Mouse (Mus musculus) forebrain, embryonic 13.5 days (tissue): ENCODE measurements around the gene Pdilt. TPM values are rescaled to one million over a fixed set of nuclear protein-coding genes. Genes with fewer than 3 reads are reported as not detected.

ENCODE experiments used
- ATAC-seq: fragments of 200-750 bp; cut with Nextera tagmentation; 2 replicates; pipeline ENCODE4 v1.8.0; 2017
- H3K27ac ChIP-seq: fragments of 300-500 bp; sonication (generic); 2 replicates; pipeline ENCODE4 v1.5.1; 2015; ENCODE audit warnings: inconsistent platforms, mild to moderate bottlenecking, moderate library complexity
- H3K27me3 ChIP-seq: fragments of 300-500 bp; sonication (generic); 2 replicates; pipeline ENCODE4 v1.6.1; 2015; ENCODE audit warnings: mild to moderate bottlenecking, inconsistent platforms
- H3K36me3 ChIP-seq: fragments of 300-500 bp; sonication (generic); 2 replicates; pipeline ENCODE4 v1.6.1; 2015; ENCODE audit warnings: mild to moderate bottlenecking, inconsistent platforms; ENCODE audit not compliant: poor library complexity, severe bottlenecking
- H3K4me1 ChIP-seq: fragments of 300-500 bp; sonication (generic); 2 replicates; pipeline ENCODE4 v1.6.1; 2015; ENCODE audit warnings: inconsistent platforms
- H3K4me2 ChIP-seq: fragments of 300-500 bp; sonication (generic); 2 replicates; pipeline ENCODE4 v1.6.1; 2015; ENCODE audit warnings: inconsistent platforms, mild to moderate bottlenecking, moderate library complexity
- H3K4me3 ChIP-seq: fragments of 300-500 bp; sonication (generic); 2 replicates; pipeline ENCODE4 v1.5.1; 2015; ENCODE audit warnings: mild to moderate bottlenecking, inconsistent platforms
- H3K9ac ChIP-seq: fragments of 300-500 bp; sonication (generic); 2 replicates; pipeline ENCODE4 v1.6.1; 2015; ENCODE audit warnings: mild to moderate bottlenecking, inconsistent platforms
- H3K9me3 ChIP-seq: fragments of 300-500 bp; sonication (generic); replicated peaks from 2 replicates; pipeline ENCODE4 v1.6.1; 2016; ENCODE audit warnings: inconsistent platforms
- WGBS: fragments of 180-500 bp; shearing (Covaris S2); methylation state at CpG from one replicate; pipeline ENCODE4 v1.1.7; 2015; 5-methylcytosine and 5-hydroxymethylcytosine counted together
- polyA plus RNA-seq: library from polyadenylated mRNA; unstranded; fragments of >200 nt; fragmentation: Nextera tagmentation; extraction: Ambion mirVana; gene quantifications from 2 replicates; pipeline ENCODE4 v1.2.1, GENCODE M21; 2015

Pdilt gene
- polyA plus RNA-seq, 1 experiment from 2014 or later = not detected

DNA sequence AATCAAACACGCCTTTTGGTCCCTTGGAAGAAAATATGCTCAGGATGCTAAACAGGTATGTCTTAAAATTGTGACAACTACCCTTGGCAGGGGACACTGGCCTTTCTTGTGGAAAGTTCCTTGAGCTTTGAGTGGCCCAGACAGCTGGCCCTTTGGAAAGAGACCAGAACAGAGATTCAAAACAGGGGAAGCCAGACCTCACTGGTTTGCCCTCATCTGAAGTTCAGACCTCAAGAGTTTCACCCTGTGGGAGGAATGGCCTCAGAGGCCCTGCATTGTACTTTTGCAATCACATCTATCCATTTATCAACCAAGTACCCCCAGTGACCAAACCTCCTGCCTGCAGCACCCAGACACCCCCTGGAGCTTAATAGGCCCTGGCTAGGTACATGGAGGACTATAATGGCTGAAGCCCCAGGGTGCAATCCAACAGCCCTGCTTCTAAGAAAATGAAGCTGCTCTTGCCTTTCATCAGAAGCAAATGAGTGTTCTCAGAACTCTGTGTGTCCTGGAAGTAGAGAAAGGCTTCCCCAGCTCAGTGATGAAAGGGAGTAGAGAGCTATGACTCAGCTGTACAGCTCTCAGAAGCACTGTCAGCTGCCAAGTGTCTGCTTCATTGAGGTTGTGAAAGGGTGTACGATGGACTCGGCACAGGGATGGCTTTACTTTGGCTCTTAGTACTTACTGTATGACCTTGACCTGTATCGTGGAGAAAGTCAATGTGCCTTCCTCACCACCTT is 33.1 kb downstream of the Pdilt start:
- H3K27ac ChIP-seq = no peak overlapping the region
- no peaks in the 10 kb centered on the region for H3K27me3 ChIP-seq
- WGBS = 90% methylated on average over 4 of the region's 4 CpGs
- no peaks in the 10 kb centered on the region for H3K9me3 ChIP-seq
- H3K4me3 ChIP-seq = no peak overlapping the region
- H3K9ac ChIP-seq = no peak overlapping the region
- no peak overlapping the region for H3K4me2 ChIP-seq
- no peak for ATAC-seq
- no peaks in the 10 kb centered on the region for H3K36me3 ChIP-seq
- no peaks in the 10 kb centered on the region for H3K4me1 ChIP-seq

DNA sequence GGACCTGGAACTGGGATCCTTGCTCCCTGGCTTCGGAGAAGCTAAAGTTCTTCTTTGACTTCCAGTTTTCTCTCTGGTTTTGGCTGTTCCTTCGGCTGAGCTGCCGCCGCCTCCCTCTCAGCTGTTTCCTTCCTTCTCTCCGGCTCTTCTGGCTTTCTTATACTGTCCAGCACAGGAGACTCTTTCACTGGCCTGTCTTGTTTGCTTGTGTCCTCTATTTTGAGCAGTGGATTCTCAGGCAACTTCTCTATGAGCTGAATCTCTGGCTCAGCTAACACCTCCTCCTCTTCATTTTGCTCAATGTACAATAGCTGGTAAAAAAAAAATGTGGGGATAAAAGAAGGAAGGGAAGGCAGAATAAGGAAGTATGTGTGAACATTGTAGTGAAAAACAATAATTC is 36.6 kb downstream of the Pdilt start:
- Histone ChIP-seq H3K9ac (no peak overlapping the region), H3K27ac (no peak overlapping the region), H3K27me3 (no peaks in the 10 kb centered on the region), H3K4me1 (no peaks in the 10 kb centered on the region), H3K36me3 (no peaks in the 10 kb centered on the region), H3K9me3 (no peaks in the 10 kb centered on the region), H3K4me3 (no peak overlapping the region), H3K4me2 (no peak overlapping the region)
- ATAC-seq = no peak
- WGBS = 93% methylated on average over 5 of the region's 5 CpGs

DNA sequence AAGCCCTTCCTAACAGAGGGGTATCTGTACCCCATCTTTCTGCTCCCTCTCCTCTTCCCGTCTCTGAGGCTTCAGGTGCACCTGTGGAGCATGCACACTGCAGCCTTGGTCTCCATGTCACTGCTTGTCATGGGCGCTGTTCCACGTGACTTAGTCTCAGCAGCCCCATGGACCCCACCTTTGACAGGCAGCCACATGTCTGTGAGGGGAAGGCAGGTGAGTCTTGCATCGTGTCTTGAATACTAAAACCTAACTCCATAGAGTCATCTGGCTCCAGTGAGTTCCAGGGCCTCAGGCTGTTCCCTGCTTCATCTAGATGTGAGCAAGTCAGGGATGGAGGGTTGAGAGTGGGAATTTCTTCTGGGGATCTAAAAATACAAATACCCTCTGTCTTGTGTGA is 39.1 kb downstream of the Pdilt start:
- WGBS = 91% methylated on average over 4 of the region's 4 CpGs
- no peak for ATAC-seq
- Histone ChIP-seq H3K4me1 (no peaks in the 10 kb centered on the region), H3K36me3 (no peaks in the 10 kb centered on the region), H3K27ac (no peak overlapping the region), H3K9me3 (no peaks in the 10 kb centered on the region), H3K4me3 (no peak overlapping the region), H3K9ac (no peak overlapping the region), H3K27me3 (no peaks in the 10 kb centered on the region), H3K4me2 (no peak overlapping the region)

DNA sequence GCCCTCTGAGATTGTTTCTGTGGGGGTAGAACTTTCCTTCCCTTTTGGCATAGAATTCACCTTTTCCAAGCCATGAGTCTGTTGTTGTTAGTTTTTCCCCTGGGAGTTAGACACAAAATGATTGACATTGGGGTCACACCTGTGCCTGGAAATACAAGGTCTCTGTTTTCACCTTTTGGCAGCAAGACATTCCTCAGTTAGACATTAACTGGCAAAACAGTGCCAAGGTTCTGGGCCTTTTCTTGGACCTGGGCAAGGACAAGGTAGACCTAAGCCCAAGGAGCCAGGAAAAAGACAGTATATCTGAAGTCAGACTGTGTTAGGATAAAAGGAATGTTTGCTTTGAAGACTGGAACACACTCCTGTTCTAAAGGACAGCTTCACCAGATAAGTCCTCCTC is 44.0 kb downstream of the Pdilt start, which contains the start of gene Umod:
Gene Umod (minus strand): TSS at position 27 of the 400 bp plus-strand sequence.
- no peak for ATAC-seq
- H3K9ac ChIP-seq = no peak within 1 kb of the TSS
- no peaks in the 10 kb centered on the region for H3K9me3 ChIP-seq
- no peaks in the 10 kb centered on the region for H3K36me3 ChIP-seq
- no peak within 1 kb of the TSS for H3K27ac ChIP-seq
- H3K4me3 ChIP-seq = no peak within 1 kb of the TSS
- no peak within 1 kb of the TSS for H3K4me2 ChIP-seq
- no peaks in the 10 kb centered on the region for H3K4me1 ChIP-seq
- no peaks in the 10 kb centered on the region for H3K27me3 ChIP-seq

DNA sequence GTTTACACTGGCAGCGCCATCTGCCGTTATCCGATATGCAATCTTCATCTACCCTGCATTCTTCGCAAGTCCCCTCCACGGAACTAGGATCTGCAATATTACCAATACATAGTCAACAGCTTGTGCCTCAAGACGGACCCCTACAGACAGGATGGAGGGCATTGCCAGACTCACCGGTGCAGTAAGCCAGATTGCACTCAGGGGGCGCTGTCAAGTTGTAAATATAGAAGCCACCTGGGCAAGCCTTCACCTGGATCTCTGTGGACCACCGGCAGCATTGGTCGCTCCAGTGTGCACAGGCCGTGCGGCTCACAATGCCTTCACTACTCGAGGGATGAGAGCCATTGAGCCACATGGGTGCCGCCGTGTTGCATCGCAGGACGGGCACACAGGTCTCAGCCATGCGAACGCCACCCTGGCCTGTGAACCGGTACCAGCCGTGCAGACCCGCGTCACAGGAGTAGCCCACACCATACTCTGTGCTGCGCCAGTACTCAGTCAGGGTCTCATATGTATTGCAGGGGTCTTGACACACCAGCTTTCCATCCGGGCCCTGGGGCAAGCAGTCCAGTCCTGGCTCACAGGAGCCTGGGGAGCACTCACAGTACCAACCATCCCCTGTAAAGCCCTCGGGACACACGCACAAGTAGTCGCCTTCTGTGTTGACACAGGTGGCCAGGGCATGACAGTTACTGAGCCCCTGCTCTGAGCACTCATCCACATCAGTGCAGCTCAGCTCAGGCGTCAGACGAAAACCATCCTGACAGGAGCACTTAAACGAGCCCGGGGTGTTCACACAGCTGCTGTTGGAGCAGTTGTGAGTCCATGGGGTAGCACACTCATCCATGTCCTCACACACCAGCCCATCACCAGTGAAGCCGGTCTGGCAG is 46.5 kb downstream of the Pdilt start:
- no peak for ATAC-seq
- no peaks in the 10 kb centered on the region for H3K27me3 ChIP-seq
- WGBS = 80% methylated on average over 33 of the region's 33 CpGs

DNA sequence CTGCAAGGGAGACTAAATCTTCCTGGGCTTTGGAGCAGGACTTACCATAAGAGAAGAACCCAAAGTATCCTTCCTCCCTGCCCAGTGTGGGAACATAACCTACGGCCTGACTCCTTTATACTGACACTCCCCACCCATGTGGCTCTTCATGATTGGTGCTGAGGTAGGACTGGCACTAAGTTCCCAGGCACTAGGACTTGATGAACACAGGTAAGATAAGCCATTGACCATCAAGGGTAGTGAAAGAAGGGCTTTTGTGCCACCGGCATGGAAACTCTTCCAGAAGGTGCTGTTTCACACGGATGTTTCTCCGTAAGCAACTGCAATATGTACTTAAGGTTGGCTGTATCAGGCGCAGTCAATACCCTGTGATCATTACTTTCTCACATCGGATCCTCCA is 64.1 kb downstream of the Pdilt start, which contains the start of gene Gp2:
Gene Gp2 (minus strand): TSS at position 101 of the 400 bp plus-strand sequence.
- Histone ChIP-seq H3K4me1 (no peaks in the 10 kb centered on the region), H3K9ac (no peak within 1 kb of the TSS), H3K9me3 (no peaks in the 10 kb centered on the region), H3K36me3 (no peaks in the 10 kb centered on the region), H3K4me3 (no peak within 1 kb of the TSS), H3K4me2 (no peak within 1 kb of the TSS), H3K27ac (no peak within 1 kb of the TSS), H3K27me3 (no peaks in the 10 kb centered on the region)
- ATAC-seq = no peak
- 87% methylated on average over 6 of the region's 6 CpGs for WGBS

More for the DNA sequence above, 46.5 kb downstream of the Pdilt start:
- Histone ChIP-seq H3K4me3 (no peak overlapping the region), H3K9me3 (no peaks in the 10 kb centered on the region), H3K9ac (no peak overlapping the region), H3K4me2 (no peak overlapping the region), H3K27ac (no peak overlapping the region), H3K4me1 (no peaks in the 10 kb centered on the region), H3K36me3 (no peaks in the 10 kb centered on the region)

DNA sequence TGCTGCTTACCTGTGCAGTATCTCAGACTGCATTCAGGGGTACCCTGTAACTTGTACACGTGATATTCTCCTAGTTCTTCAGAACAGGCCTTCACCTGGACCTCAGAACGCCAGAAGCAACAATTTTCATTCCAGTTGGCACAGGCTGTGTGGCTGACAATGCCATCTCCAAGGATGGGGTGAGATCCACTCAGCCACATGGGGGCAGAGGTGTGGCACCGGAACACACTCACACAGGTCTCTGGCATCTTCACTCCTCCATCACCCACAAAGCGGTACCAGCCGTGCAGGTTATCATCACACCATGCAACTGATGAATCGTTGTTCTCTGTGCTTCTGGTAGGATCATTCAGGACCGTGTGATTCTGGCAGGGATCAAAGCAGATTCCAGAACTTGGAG is 69.1 kb downstream of the Pdilt start:
- H3K27me3 ChIP-seq = no peaks in the 10 kb centered on the region
- WGBS = 80% methylated on average over 7 of the region's 7 CpGs
- ATAC-seq = no peak
- H3K9me3 ChIP-seq = no peaks in the 10 kb centered on the region
- H3K27ac ChIP-seq = no peak overlapping the region
- H3K9ac ChIP-seq = no peak overlapping the region
- H3K4me3 ChIP-seq = no peak overlapping the region
- no peaks in the 10 kb centered on the region for H3K36me3 ChIP-seq
- no peaks in the 10 kb centered on the region for H3K4me1 ChIP-seq
- no peak overlapping the region for H3K4me2 ChIP-seq

DNA sequence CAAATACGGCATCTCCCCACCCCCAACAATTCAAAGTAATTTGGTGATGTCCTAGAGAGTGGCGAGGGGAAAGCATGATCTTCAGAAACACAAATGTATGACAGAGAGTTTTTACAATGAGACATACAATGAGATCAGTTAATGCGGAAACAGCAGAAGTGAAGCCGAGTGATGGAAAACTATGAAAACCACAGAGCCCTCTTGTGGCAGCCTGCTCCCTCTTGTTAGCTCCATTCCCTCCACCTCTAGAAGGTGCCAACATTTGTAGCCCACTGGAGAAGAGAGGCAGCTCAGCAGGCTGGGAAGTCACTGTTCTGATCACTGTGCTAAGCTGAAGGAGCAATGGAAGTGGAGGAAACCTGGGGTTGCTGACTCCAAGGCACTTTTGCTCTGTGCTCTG is 79.4 kb downstream of the Pdilt start:
- no peak overlapping the region for H3K27ac ChIP-seq
- H3K4me2 ChIP-seq = no peak overlapping the region
- H3K9ac ChIP-seq = no peak overlapping the region
- H3K4me1 ChIP-seq = no peaks in the 10 kb centered on the region
- no peaks in the 10 kb centered on the region for H3K9me3 ChIP-seq
- no peak for ATAC-seq
- H3K36me3 ChIP-seq = no peaks in the 10 kb centered on the region
- no peaks in the 10 kb centered on the region for H3K27me3 ChIP-seq
- 63% methylated on average over 4 of the region's 4 CpGs for WGBS
- no peak overlapping the region for H3K4me3 ChIP-seq

DNA sequence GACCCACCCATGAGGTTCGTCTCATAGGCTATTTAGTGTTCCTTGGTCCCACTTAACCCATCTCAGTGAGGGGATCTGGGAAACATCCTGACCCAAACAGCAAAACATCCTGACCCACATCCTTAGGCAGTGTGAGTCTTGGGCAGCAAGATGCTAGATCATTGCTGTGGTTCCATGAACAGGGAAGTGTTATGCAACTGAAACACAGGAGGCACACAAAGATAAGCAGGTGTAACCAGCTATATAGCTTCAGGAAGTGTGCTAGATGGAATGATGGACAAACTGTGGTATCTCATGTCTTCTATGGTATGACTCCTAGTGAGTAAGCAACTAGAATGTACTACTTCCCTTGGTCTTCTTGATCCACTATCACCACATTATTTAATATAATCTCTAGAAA is 81.4 kb downstream of the Pdilt start:
- WGBS = 78% methylated on average over 1 of the region's 1 CpGs
- no peak overlapping the region for H3K27ac ChIP-seq

More for the DNA sequence above, 81.4 kb downstream of the Pdilt start:
- no peaks in the 10 kb centered on the region for H3K4me1 ChIP-seq
- no peaks in the 10 kb centered on the region for H3K27me3 ChIP-seq
- H3K36me3 ChIP-seq = no peaks in the 10 kb centered on the region
- no peak overlapping the region for H3K4me2 ChIP-seq
- no peak for ATAC-seq
- H3K4me3 ChIP-seq = no peak overlapping the region
- H3K9ac ChIP-seq = no peak overlapping the region
- H3K9me3 ChIP-seq = no peaks in the 10 kb centered on the region

Other genes with a start within 250 kb of the Pdilt start
- gene Gp2, start 64.2 kb downstream of the Pdilt start, polyA plus RNA-seq = not detected in 2 replicates
- not detected in 2 replicates for gene Umod, start 44.2 kb downstream of the Pdilt start, polyA plus RNA-seq
- gene Acsm5, start 4.0 kb downstream of the Pdilt start, polyA plus RNA-seq = not detected in 2 replicates
- gene Acsm2, start 30.9 kb upstream of the Pdilt start, polyA plus RNA-seq = not detected in 2 replicates
- gene Acsm1, start 83.5 kb upstream of the Pdilt start, polyA plus RNA-seq = not detected in 2 replicates
- gene Acsm4, start 166.5 kb upstream of the Pdilt start, polyA plus RNA-seq = not detected in 2 replicates
- 75.2 and 83.8 TPM in 2 replicates for gene Thumpd1, start 197.3 kb upstream of the Pdilt start, polyA plus RNA-seq
- 0.10 and 0.16 TPM in 2 replicates for gene Acsm3, start 237.4 kb upstream of the Pdilt start, polyA plus RNA-seq